Mouse (Mus musculus): Measurements from ENCODE around the gene Nr4a3. TPM values are rescaled to one million over a fixed set of nuclear protein-coding genes. Genes with fewer than 3 reads are reported as not detected.

Gene Nr4a3
- polyA plus RNA-seq, 3 experiments from 2014 or later, result 1.9 to 3.6 (median 2.7) TPM

- no peak for ATAC-seq
Observed at GRCm38 (mm10) chr4:48050442-48050841, 5.5 kb downstream of the Nr4a3 start.

GRCm38 (mm10) chr4:48051086-48051673, 6.2 kb downstream of the Nr4a3 start:
- ATAC-seq, result no peak

- no peak for ATAC-seq
Observed at GRCm38 (mm10) chr4:48051674-48052121, 6.7 kb downstream of the Nr4a3 start.

- ATAC-seq, result no peak
Observed at GRCm38 (mm10) chr4:48061716-48062115, 16.8 kb downstream of the Nr4a3 start.

- no peak for ATAC-seq
Observed at GRCm38 (mm10) chr4:48064311-48064710, 19.4 kb downstream of the Nr4a3 start.

- no peak for ATAC-seq
Observed at GRCm38 (mm10) chr4:48066676-48067075, 21.7 kb downstream of the Nr4a3 start.

- no peak for ATAC-seq
Observed at GRCm38 (mm10) chr4:48069111-48069510, 24.2 kb downstream of the Nr4a3 start.

- ATAC-seq, result no peak
Observed at GRCm38 (mm10) chr4:48072006-48072405, 27.1 kb downstream of the Nr4a3 start.

- no peak for ATAC-seq
Observed at GRCm38 (mm10) chr4:48073325-48073724, 28.4 kb downstream of the Nr4a3 start.

- ATAC-seq, result peak; percentile 97
Observed at GRCm38 (mm10) chr4:48074451-48075240, 29.7 kb downstream of the Nr4a3 start.

- ATAC-seq, result no peak
Observed at GRCm38 (mm10) chr4:48076693-48077471, 31.9 kb downstream of the Nr4a3 start.

- no peak for ATAC-seq
Observed at GRCm38 (mm10) chr4:48078213-48078612, 33.3 kb downstream of the Nr4a3 start.

GRCm38 (mm10) chr4:48079285-48080039, 34.5 kb downstream of the Nr4a3 start:
- ATAC-seq, result no peak

- no peak for ATAC-seq
Observed at GRCm38 (mm10) chr4:48083452-48083851, 38.5 kb downstream of the Nr4a3 start.

GRCm38 (mm10) chr4:48086609-48087008, 41.7 kb downstream of the Nr4a3 start:
- no peak for ATAC-seq

GRCm38 (mm10) chr4:48087497-48087896, 42.5 kb downstream of the Nr4a3 start:
- no peak for ATAC-seq

- ATAC-seq, result no peak
Observed at GRCm38 (mm10) chr4:48093221-48093620, 48.3 kb downstream of the Nr4a3 start.

- ATAC-seq, result no peak
Observed at GRCm38 (mm10) chr4:48100217-48100616, 55.3 kb downstream of the Nr4a3 start.

GRCm38 (mm10) chr4:48101981-48102380, 57.0 kb downstream of the Nr4a3 start:
- ATAC-seq, result no peak

- ATAC-seq, result no peak
Observed at GRCm38 (mm10) chr4:48105387-48105786, 60.4 kb downstream of the Nr4a3 start.

- ATAC-seq, result no peak
Observed at GRCm38 (mm10) chr4:48107086-48107485, 62.1 kb downstream of the Nr4a3 start.

GRCm38 (mm10) chr4:48108591-48108990, 63.6 kb downstream of the Nr4a3 start:
- no peak for ATAC-seq

GRCm38 (mm10) chr4:48110331-48110730, 65.4 kb downstream of the Nr4a3 start:
- no peak for ATAC-seq
